Mouse (Mus musculus): ENCODE data around the gene Gsx1. TPM values are rescaled to one million over a fixed set of nuclear protein-coding genes. Genes with fewer than 3 reads are reported as not detected.
A peak's percentile ranks its signal among the peaks of the same experiment; 100 is the strongest.

Gene Gsx1
- total and polyA plus RNA-seq, 2 experiments from 2014 or later: 1.9 to 6.1 TPM

DNA sequence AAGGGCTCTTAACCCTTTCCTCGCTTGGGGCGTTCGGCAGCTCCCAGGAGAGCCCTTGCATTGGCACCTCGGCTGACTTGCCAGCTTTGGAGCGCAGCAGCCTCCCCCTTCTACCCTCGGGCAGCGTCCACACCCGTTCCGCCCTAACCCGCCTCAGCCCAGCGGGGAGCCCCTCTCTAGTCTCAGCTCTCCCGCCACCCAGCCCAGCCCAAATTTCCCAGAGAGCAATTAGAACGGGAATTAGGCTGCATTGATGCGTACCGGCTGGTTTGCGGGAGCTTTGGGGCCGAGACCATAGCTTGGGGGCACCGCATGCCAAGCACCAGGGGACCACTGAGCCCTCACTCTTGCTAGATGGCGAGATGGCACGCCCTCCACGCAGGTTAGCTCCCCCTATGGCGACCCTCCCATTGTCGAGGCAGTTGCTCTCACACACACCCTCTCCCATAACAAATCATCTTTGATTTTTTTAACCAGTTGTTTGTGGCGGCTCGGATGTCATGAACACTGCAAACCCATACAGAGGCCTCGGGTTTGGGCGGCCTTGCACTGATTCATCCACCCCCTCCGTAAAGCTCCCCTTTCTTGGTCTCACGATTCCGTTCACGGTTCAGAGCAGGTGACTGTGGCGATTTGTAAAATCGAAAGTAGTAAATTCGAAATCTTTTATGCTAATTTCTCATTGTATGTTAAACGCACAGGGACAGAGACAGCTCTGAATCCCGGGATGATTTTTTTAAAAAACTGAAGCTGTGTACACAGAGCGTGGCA is 1.5 kb upstream of the Gsx1 start:
- under 1% methylated on average over 37 of the region's 37 CpGs for WGBS
- H3K9ac ChIP-seq (replicated peaks; ENCODE audit: low read length): no peak overlapping the region
- TF ChIP-seq CTCF (IDR thresholded peaks at IDR 0.05; ENCODE audit: low read depth): 0 out of 2 replicates have a peak, but pooled peaks have one; percentile 4
- H3K27ac ChIP-seq: no peak overlapping the region
- H3K36me3 ChIP-seq (ENCODE audit: insufficient read depth, low read length): no peaks in the 10 kb centered on the region
- ATAC-seq: peak; percentile 28; the same call in 1 of the 2 replicates
- H3K9me3 ChIP-seq (ENCODE audit: low read length): peaks cover 3% of the 10 kb centered on the region; the same call in 1 of the 2 replicates
- peak overlapping the region; percentile 54 for H3K4me2 ChIP-seq (ENCODE audit: low read depth, low read length)
- DNase-seq (ENCODE audit: low spot score): peak; percentile 59
- peaks cover 6% of the 10 kb centered on the region; the same call in 1 of the 2 replicates for H3K4me1 ChIP-seq (ENCODE audit: insufficient read depth, low read length)
- H3K27me3 ChIP-seq (ENCODE audit: insufficient read depth, low read length): peaks cover 53% of the 10 kb centered on the region
- H3K4me3 ChIP-seq (ENCODE audit: low read length): peak overlapping the region; percentile 35

DNA sequence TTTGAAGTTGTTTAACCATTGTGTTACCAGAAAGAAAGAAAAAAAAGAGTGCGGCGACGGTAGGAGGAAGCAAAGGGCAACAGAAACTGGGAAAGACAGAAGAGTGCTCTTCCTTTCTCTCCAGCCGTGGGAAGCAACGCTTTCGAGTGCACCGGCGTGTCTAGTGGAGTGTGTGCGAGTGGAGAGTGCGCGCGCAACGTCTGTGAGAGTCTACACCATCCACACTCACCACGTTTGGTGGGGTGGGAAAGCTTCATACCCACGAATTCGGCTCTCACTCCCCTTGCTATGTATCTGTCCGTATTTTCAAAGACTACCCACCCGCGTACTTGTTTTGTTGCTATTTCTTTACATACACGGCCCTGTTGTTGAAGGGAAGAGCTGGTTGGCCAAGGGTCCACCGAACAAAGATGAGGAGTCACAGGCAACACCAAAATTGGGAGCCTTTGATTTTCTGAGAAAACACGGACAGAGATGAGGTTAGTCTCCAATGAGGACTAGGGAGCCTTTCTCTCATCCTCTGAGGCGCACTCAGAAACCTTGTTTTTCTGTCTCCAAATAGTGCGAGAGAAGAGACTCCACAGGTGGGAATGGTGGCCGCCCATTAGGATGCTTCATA is 835 bp upstream of the Gsx1 start:
- 1% methylated on average over 25 of the region's 25 CpGs for WGBS
- no peak for DNase-seq (ENCODE audit: low spot score)
- H3K4me3 ChIP-seq (ENCODE audit: low read length): peak overlapping the region; percentile 35

GRCm38 (mm10) chr5:147189156-147189555 is 660 bp downstream of the Gsx1 start:
- H3K4me1 ChIP-seq (ENCODE audit: insufficient read depth, low read length): peaks cover 6% of the 10 kb centered on the region; the same call in 1 of the 2 replicates
- H3K9ac ChIP-seq (replicated peaks; ENCODE audit: low read length): 0 out of 2 replicates have a peak overlapping the region, but pooled peaks have one; percentile 0
- no peaks in the 10 kb centered on the region for H3K36me3 ChIP-seq (ENCODE audit: insufficient read depth, low read length)
- TF ChIP-seq CTCF (IDR thresholded peaks at IDR 0.05; ENCODE audit: low read depth): no peak
- H3K4me2 ChIP-seq (ENCODE audit: low read depth, low read length): peak overlapping the region; percentile 54
- H3K9me3 ChIP-seq (ENCODE audit: low read length): no peaks in the 10 kb centered on the region
- under 1% methylated on average over 28 of the region's 28 CpGs for WGBS
- no peak for DNase-seq (ENCODE audit: low spot score)
- no peak overlapping the region for H3K27ac ChIP-seq
- H3K27me3 ChIP-seq (ENCODE audit: insufficient read depth, low read length): peaks cover 71% of the 10 kb centered on the region
- ATAC-seq: no peak
- H3K4me3 ChIP-seq (ENCODE audit: low read length): peak overlapping the region; percentile 35

More for the DNA sequence above, 835 bp upstream of the Gsx1 start:
- Histone ChIP-seq H3K9me3 (ENCODE audit: low read length) (peaks cover 3% of the 10 kb centered on the region; the same call in 1 of the 2 replicates), H3K27me3 (ENCODE audit: insufficient read depth, low read length) (peaks cover 60% of the 10 kb centered on the region), H3K27ac (no peak overlapping the region), H3K36me3 (ENCODE audit: insufficient read depth, low read length) (no peaks in the 10 kb centered on the region), H3K4me2 (ENCODE audit: low read depth, low read length) (peak overlapping the region; percentile 54), H3K9ac (replicated peaks; ENCODE audit: low read length) (no peak overlapping the region), H3K4me1 (ENCODE audit: insufficient read depth, low read length) (peaks cover 6% of the 10 kb centered on the region; the same call in 1 of the 2 replicates)
- TF ChIP-seq CTCF (IDR thresholded peaks at IDR 0.05; ENCODE audit: low read depth): no peak
- ATAC-seq: no peak

GRCm38 (mm10) chr5:147189836-147190602 is 1.5 kb downstream of the Gsx1 start:
- DNase-seq (ENCODE audit: low spot score) (no peak), ATAC-seq (no peak)
- WGBS: 2% methylated on average over 46 of the region's 46 CpGs
- Histone ChIP-seq H3K36me3 (ENCODE audit: insufficient read depth, low read length) (no peaks in the 10 kb centered on the region), H3K4me3 (ENCODE audit: low read length) (peak overlapping the region; percentile 35), H3K27me3 (ENCODE audit: insufficient read depth, low read length) (peaks cover 74% of the 10 kb centered on the region), H3K9me3 (ENCODE audit: low read length) (no peaks in the 10 kb centered on the region), H3K4me2 (ENCODE audit: low read depth, low read length) (peak overlapping the region; percentile 54), H3K27ac (no peak overlapping the region), H3K9ac (replicated peaks; ENCODE audit: low read length) (no peak overlapping the region), H3K4me1 (ENCODE audit: insufficient read depth, low read length) (peaks cover 6% of the 10 kb centered on the region; the same call in 1 of the 2 replicates)
- TF ChIP-seq CTCF (IDR thresholded peaks at IDR 0.05; ENCODE audit: low read depth): no peak

GRCm38 (mm10) chr5:147190885-147191284 is 2.4 kb downstream of the Gsx1 start:
- H3K4me3 ChIP-seq (ENCODE audit: low read length): peak overlapping the region; percentile 35
- no peaks in the 10 kb centered on the region for H3K36me3 ChIP-seq (ENCODE audit: insufficient read depth, low read length)
- ATAC-seq (no peak), DNase-seq (ENCODE audit: low spot score) (no peak)
- H3K4me2 ChIP-seq (ENCODE audit: low read depth, low read length): peak overlapping the region; percentile 54
- H3K9ac ChIP-seq (replicated peaks; ENCODE audit: low read length): no peak overlapping the region
- no peaks in the 10 kb centered on the region for H3K9me3 ChIP-seq (ENCODE audit: low read length)
- no peak overlapping the region for H3K27ac ChIP-seq
- TF ChIP-seq CTCF (IDR thresholded peaks at IDR 0.05; ENCODE audit: low read depth): no peak
- peaks cover 78% of the 10 kb centered on the region for H3K27me3 ChIP-seq (ENCODE audit: insufficient read depth, low read length)
- 3% methylated on average over 7 of the region's 7 CpGs for WGBS
- peaks cover 6% of the 10 kb centered on the region; the same call in 1 of the 2 replicates for H3K4me1 ChIP-seq (ENCODE audit: insufficient read depth, low read length)

- Histone ChIP-seq H3K27ac (no peak overlapping the region), H3K9ac (replicated peaks; ENCODE audit: low read length) (no peak overlapping the region), H3K36me3 (ENCODE audit: insufficient read depth, low read length) (no peaks in the 10 kb centered on the region), H3K4me2 (ENCODE audit: low read depth, low read length) (peak overlapping the region; percentile 54), H3K4me1 (ENCODE audit: insufficient read depth, low read length) (peaks cover 6% of the 10 kb centered on the region; the same call in 1 of the 2 replicates), H3K9me3 (ENCODE audit: low read length) (no peaks in the 10 kb centered on the region), H3K4me3 (ENCODE audit: low read length) (no peak overlapping the region), H3K27me3 (ENCODE audit: insufficient read depth, low read length) (peaks cover 80% of the 10 kb centered on the region)
- no peak for ATAC-seq
- TF ChIP-seq CTCF (IDR thresholded peaks at IDR 0.05; ENCODE audit: low read depth): no peak
- DNase-seq (ENCODE audit: low spot score): peak; percentile 26
- 6% methylated on average over 24 of the region's 24 CpGs for WGBS
Observed at GRCm38 (mm10) chr5:147191801-147192575, 3.5 kb downstream of the Gsx1 start.

All from hindbrain, postnatal 0 days (tissue).